Mouse (Mus musculus): ENCODE results near the gene Pcx. TPM values are rescaled to one million over a fixed set of nuclear protein-coding genes. Genes with fewer than 3 reads are reported as not detected.
A peak's percentile ranks its signal among the peaks of the same experiment; 100 is the strongest.

Pcx gene
- polyA plus RNA-seq (2015; fragmentation: Nextera tagmentation; extraction: Ambion mirVana), result 29.5 and 31.5 TPM in 2 replicates

DNA sequence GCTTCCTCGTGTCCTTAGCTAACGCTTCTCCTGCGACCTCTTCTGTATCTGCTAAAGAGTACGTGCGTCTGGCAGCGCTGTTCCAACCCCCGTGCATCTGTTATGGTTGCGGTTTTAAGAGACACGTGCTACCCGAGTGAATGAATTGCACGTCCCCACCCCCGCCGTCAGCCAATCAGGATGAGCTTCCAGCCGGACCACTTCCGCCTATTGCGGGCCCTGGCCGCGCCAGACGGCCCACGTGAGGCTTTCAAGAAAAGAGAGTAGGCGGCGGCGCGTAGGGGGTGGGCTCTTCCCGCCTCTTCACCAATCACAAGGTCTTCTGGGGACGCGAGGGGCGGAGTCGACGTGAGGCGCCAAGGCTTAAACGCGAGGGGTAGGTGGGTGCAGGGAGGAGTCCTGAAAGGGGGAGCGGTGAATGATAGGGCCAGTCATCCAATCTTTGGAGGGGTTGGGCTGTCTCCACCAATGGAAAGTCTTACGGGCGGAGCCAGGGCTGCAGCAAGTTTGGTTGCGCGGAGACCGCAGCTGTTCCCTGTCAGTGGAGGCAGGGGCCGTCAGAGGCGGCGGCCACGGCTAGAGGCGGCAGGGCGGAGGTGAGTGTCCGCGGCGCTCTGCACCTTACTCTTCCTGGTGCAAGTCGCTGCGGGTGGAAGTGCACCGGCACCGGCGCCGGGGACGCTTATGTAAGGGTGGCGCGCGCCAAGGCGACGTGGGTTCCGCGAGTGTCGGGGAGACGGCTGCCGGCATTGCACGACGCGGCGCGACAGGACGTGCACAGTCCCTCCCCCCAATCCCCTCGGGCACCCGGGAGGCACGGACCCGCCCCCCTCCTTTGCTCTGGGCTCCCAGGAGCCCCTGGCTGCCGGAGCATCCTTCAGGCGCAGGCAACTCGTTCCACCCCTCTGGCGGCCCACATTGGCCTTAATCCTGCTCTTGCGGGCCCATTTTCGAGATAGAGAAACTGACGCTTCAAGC lies at the start of gene Pcx:
Gene Pcx, plus strand, starts transcription at position 487 of the 978 bp plus-strand sequence.
- Histone ChIP-seq H3K9me3 (replicated peaks) (no peaks in the 10 kb centered on the region), H3K27me3 (replicated peaks) (peaks cover 3% of the 10 kb centered on the region; the same call in 1 of the 2 replicates), H3K27ac (replicated peaks) (peak within 1 kb of the TSS; percentile 68), H3K9ac (replicated peaks) (peak within 1 kb of the TSS; percentile 46), H3K4me1 (peaks cover 15% of the 10 kb centered on the region), H3K36me3 (no peaks in the 10 kb centered on the region), H3K4me2 (peak within 1 kb of the TSS; percentile 81), H3K4me3 (replicated peaks) (peak within 1 kb of the TSS; percentile 70)
- WGBS, result under 1% methylated on average over 73 of the region's 82 CpGs
- ATAC-seq (ENCODE audit: low FRiP score), result peak; percentile 100

GRCm38 (mm10) chr19:4461981-4462380 lies 48.3 kb upstream of the Pcx start:
- Histone ChIP-seq H3K9ac (replicated peaks) (no peak overlapping the region), H3K36me3 (no peaks in the 10 kb centered on the region), H3K27me3 (replicated peaks) (no peaks in the 10 kb centered on the region), H3K9me3 (replicated peaks) (no peaks in the 10 kb centered on the region), H3K27ac (replicated peaks) (no peak overlapping the region), H3K4me2 (no peak overlapping the region), H3K4me1 (no peaks in the 10 kb centered on the region), H3K4me3 (replicated peaks) (no peak overlapping the region)
- ATAC-seq (ENCODE audit: low FRiP score), result no peak
- 90% methylated on average over 8 of the region's 8 CpGs for WGBS

- H3K9ac ChIP-seq (replicated peaks), result no peak overlapping the region
- no peak overlapping the region for H3K4me2 ChIP-seq
- H3K4me3 ChIP-seq (replicated peaks), result no peak overlapping the region
- 88% methylated on average over 4 of the region's 4 CpGs for WGBS
- H3K4me1 ChIP-seq, result no peaks in the 10 kb centered on the region
- H3K9me3 ChIP-seq (replicated peaks), result no peaks in the 10 kb centered on the region
- H3K36me3 ChIP-seq, result no peaks in the 10 kb centered on the region
- ATAC-seq (ENCODE audit: low FRiP score), result no peak
- H3K27ac ChIP-seq (replicated peaks), result no peak overlapping the region
- H3K27me3 ChIP-seq (replicated peaks), result no peaks in the 10 kb centered on the region
Observed at GRCm38 (mm10) chr19:4464666-4465065, 45.6 kb upstream of the Pcx start.

DNA sequence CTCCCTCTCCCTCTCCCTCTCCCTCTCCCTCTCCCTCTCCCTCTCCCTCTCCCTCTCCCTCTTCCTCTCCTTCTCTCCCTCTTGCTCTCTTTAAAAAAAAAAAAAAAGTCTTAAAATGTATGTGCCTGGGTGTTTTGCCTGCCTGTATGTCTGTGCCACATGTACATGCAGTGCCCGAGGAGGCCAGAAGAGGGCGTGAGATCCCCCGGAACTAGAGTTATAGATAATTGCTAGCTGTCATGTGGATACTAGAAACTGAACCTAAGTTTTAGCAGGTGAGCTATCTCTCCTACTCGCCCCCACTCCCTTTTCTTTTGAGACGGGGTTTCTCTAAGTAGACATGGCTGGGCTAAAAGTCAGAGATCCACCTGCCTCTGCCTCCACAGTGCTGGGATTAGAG lies 41.9 kb upstream of the Pcx start:
- WGBS, result 42% methylated on average over 5 of the region's 5 CpGs
- ATAC-seq (ENCODE audit: low FRiP score), result no peak
- Histone ChIP-seq H3K4me1 (no peaks in the 10 kb centered on the region), H3K36me3 (no peaks in the 10 kb centered on the region), H3K4me2 (no peak overlapping the region), H3K4me3 (replicated peaks) (no peak overlapping the region), H3K27ac (replicated peaks) (no peak overlapping the region), H3K27me3 (replicated peaks) (no peaks in the 10 kb centered on the region), H3K9me3 (replicated peaks) (no peaks in the 10 kb centered on the region), H3K9ac (replicated peaks) (no peak overlapping the region)

DNA sequence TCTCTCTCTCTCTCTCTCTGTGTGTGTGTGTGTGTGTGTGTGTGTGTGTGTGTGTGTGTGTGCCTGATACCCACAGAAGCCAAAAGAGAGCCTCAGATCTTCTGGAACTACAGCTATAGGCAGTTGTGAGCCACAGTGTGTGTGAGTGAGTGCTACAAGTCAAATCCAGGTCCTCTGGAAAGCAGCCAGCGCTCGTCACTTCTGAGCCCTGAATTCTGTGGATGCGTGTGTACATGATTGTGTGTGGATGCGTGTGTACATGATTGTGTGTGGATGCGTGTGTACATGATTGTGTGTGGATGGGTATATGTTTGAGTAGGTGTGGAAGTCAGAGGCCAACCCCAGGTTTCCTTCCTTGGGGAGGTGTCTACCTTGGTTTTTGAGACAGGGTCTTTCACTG lies 36.7 kb upstream of the Pcx start:
- peaks cover 29% of the 10 kb centered on the region for H3K27me3 ChIP-seq (replicated peaks)
- no peak overlapping the region for H3K27ac ChIP-seq (replicated peaks)
- H3K9ac ChIP-seq (replicated peaks), result no peak overlapping the region
- no peak for ATAC-seq (ENCODE audit: low FRiP score)
- 93% methylated on average over 5 of the region's 5 CpGs for WGBS
- H3K9me3 ChIP-seq (replicated peaks), result no peaks in the 10 kb centered on the region
- no peak overlapping the region for H3K4me3 ChIP-seq (replicated peaks)
- H3K36me3 ChIP-seq, result no peaks in the 10 kb centered on the region
- no peak overlapping the region for H3K4me2 ChIP-seq
- peaks cover 15% of the 10 kb centered on the region for H3K4me1 ChIP-seq

DNA sequence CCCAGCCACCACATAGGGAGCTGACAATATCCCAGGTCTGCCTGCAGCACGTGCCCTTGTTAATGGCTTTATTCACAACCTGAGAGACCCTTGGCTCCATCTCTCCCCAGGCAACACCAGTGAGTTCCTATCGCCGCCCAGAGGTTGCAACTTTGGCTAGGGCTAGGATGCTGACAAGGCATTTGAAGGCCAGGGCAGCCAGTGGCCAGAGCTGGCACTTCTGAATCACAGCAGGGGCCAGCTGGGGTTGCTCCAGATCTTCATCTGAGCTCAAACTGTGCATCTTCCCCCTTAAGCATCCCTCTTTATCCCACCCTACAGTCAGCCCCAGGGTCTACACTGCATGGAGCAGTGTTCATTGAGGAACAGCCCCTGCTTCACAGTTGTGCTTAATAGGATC lies 35.5 kb upstream of the Pcx start:
- no peak for ATAC-seq (ENCODE audit: low FRiP score)
- WGBS, result 57% methylated on average over 3 of the region's 3 CpGs
- Histone ChIP-seq H3K9ac (replicated peaks) (no peak overlapping the region), H3K27me3 (replicated peaks) (peaks cover 33% of the 10 kb centered on the region), H3K4me3 (replicated peaks) (no peak overlapping the region), H3K4me1 (peaks cover 15% of the 10 kb centered on the region), H3K27ac (replicated peaks) (no peak overlapping the region), H3K36me3 (no peaks in the 10 kb centered on the region), H3K9me3 (replicated peaks) (no peaks in the 10 kb centered on the region), H3K4me2 (no peak overlapping the region)

GRCm38 (mm10) chr19:4475224-4475925 lies 34.9 kb upstream of the Pcx start:
- no peak overlapping the region for H3K27ac ChIP-seq (replicated peaks)
- WGBS, result 77% methylated on average over 11 of the region's 11 CpGs
- H3K36me3 ChIP-seq, result no peaks in the 10 kb centered on the region
- H3K9ac ChIP-seq (replicated peaks), result no peak overlapping the region
- peaks cover 15% of the 10 kb centered on the region for H3K4me1 ChIP-seq
- peak overlapping the region; percentile 97 for H3K4me2 ChIP-seq
- peaks cover 33% of the 10 kb centered on the region for H3K27me3 ChIP-seq (replicated peaks)
- no peak overlapping the region for H3K4me3 ChIP-seq (replicated peaks)
- no peaks in the 10 kb centered on the region for H3K9me3 ChIP-seq (replicated peaks)
- ATAC-seq (ENCODE audit: low FRiP score), result no peak

DNA sequence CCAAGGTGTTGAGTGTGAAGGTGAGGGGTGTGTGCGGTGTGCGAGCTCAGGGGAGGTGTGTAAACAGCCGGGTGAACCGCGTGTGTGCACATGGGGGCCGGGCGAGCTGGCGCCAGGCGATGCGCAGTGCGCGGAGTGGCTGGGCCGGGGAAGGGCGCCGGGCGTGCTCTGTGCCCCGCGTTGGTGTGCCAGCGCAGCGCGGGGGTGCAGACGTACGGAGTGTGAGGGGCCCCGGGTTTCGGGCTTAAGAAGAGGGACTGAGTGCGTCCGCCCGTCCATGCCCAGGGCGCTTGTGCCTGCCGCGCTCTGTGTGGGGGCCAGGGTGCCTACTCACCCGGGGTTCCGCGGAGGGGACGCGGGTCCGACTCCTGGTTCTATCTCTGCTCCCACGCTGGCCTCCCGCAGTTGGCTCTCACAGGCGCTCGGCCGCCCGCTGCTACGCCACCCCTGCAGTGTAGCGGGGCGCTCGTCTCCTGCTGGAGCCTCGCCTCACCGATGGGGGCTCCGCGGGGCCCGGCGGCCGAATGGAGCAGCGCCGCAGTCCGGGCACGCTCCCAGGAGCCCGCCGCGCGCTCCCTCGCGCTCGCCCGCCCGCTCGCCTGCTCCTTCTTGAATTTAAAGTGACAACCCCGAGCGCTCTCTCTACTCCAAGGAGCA lies 33.5 kb upstream of the Pcx start:
- H3K4me1 ChIP-seq, result peaks cover 15% of the 10 kb centered on the region
- H3K9me3 ChIP-seq (replicated peaks), result no peaks in the 10 kb centered on the region
- peak overlapping the region; percentile 51 for H3K9ac ChIP-seq (replicated peaks)
- H3K4me2 ChIP-seq, result peak overlapping the region; percentile 97
- H3K27ac ChIP-seq (replicated peaks), result peak overlapping the region; percentile 34
- H3K36me3 ChIP-seq, result no peaks in the 10 kb centered on the region
- ATAC-seq (ENCODE audit: low FRiP score), result peak; percentile 84
- H3K27me3 ChIP-seq (replicated peaks), result peaks cover 33% of the 10 kb centered on the region
- WGBS, result 0% methylated on average over 65 of the region's 70 CpGs
- peak overlapping the region; percentile 57 for H3K4me3 ChIP-seq (replicated peaks)

- H3K27ac ChIP-seq (replicated peaks), result peak within 1 kb of the TSS; percentile 34
- no peaks in the 10 kb centered on the region for H3K36me3 ChIP-seq
- H3K4me2 ChIP-seq, result peak within 1 kb of the TSS; percentile 97
- no peaks in the 10 kb centered on the region for H3K9me3 ChIP-seq (replicated peaks)
- peaks cover 33% of the 10 kb centered on the region for H3K27me3 ChIP-seq (replicated peaks)
- WGBS, result 36% methylated on average over 21 of the region's 21 CpGs
- ATAC-seq (ENCODE audit: low FRiP score), result 0 out of 2 replicates have a peak, but pooled peaks have one; percentile 19
- H3K4me3 ChIP-seq (replicated peaks), result peak within 1 kb of the TSS; percentile 57
- H3K4me1 ChIP-seq, result peaks cover 15% of the 10 kb centered on the region
- peak within 1 kb of the TSS; percentile 51 for H3K9ac ChIP-seq (replicated peaks)
Observed at GRCm38 (mm10) chr19:4477345-4478189, 32.7 kb upstream of the Pcx start, which contains the start of gene Syt12. Gene Syt12, minus strand, starts transcription at chr19:4477447.

GRCm38 (mm10) chr19:4478190-4478516 lies 32.1 kb upstream of the Pcx start:
- H3K9me3 ChIP-seq (replicated peaks), result no peaks in the 10 kb centered on the region
- H3K27ac ChIP-seq (replicated peaks), result no peak overlapping the region
- no peaks in the 10 kb centered on the region for H3K36me3 ChIP-seq
- no peak overlapping the region for H3K4me3 ChIP-seq (replicated peaks)
- whole genome bisulfite sequencing, result 48% methylated on average over 1 of the region's 1 CpGs
- peaks cover 33% of the 10 kb centered on the region for H3K27me3 ChIP-seq (replicated peaks)
- H3K9ac ChIP-seq (replicated peaks), result no peak overlapping the region
- H3K4me2 ChIP-seq, result peak overlapping the region; percentile 0; the same call in 1 of the 2 replicates
- peaks cover 15% of the 10 kb centered on the region for H3K4me1 ChIP-seq
- no peak for ATAC-seq (ENCODE audit: low FRiP score)

DNA sequence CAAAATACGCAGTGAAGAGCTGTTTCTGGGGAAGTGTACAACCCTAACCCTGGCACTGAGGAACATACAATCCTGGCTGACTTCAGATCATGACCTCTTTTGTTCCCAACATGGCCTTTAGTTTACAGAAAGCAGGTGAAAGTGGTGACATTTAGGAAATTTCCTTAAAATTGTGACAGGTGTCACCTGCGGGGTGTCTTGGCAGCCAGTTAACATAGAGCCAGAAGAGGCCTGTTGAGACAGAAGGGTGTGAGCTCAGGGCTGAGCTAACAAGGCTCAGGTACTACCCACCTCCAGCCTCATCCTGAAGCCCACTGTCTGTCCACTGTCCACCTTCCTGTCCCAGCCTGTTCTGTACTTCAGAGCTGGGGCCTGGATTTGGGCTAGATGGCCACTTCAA lies 30.2 kb upstream of the Pcx start:
- 92% methylated on average over 2 of the region's 2 CpGs for WGBS
- H3K9me3 ChIP-seq (replicated peaks), result no peaks in the 10 kb centered on the region
- H3K27me3 ChIP-seq (replicated peaks), result peaks cover 26% of the 10 kb centered on the region
- H3K36me3 ChIP-seq, result no peaks in the 10 kb centered on the region
- H3K4me1 ChIP-seq, result peaks cover 15% of the 10 kb centered on the region
- no peak overlapping the region for H3K4me2 ChIP-seq
- H3K27ac ChIP-seq (replicated peaks), result no peak overlapping the region
- H3K9ac ChIP-seq (replicated peaks), result no peak overlapping the region
- no peak for ATAC-seq (ENCODE audit: low FRiP score)
- H3K4me3 ChIP-seq (replicated peaks), result no peak overlapping the region
